Mouse (Mus musculus) A20 (cell line): ENCODE results near the gene Hist1h3b.

Experiments
- DNase-seq: peaks from one replicate; pipeline ENCODE4 v3.0.0-alpha.2; 2011; ENCODE audit warnings: low read depth, low spot score

The Hist1h3b gene

GRCm38 (mm10) chr13:23772561-23773313, 20.7 kb downstream of the Hist1h3b start:
- no peak for DNase-seq

DNA sequence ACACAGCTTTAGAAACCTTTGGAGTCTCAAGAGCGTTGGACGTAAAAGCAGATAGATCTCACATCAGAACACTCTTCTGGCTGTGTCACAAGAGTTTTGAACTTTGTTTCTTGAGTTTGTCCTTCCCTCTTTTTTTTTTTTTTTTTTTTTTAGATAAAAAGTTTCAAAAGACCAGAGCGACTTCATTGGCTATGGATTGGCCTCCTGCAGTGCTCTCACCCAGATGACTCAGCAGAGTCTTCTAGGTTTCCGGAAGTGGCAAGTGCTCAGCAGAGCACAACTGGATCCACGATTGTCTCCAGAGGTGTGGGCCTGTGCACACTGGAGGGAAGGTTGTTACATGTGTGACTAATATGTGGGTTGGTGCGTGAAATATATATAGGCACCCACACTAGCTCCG, 26.3 kb downstream of the Hist1h3b start:
- DNase-seq, result no peak

GRCm38 (mm10) chr13:23779025-23779424, 27.0 kb downstream of the Hist1h3b start:
- DNase-seq, result no peak

DNA sequence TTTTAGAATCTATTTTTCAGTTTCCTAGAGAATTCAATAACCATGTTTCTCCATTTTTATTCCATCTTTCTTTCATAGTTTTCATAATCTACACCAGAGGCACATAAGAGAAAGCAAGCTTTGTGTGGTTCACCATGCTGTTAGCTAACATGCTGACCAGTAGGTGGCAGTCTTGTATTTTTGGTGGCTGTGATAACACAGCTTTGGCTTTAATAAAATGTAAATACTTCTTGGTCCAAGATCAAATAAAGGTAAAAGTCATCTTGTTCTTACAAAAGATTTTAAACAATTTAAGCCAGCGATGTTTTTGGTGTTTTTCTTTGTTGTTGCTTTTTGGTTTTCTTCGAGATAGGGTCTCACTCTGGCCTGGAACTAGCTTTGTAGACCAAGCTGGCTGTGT, 40.5 kb downstream of the Hist1h3b start:
- peak; percentile 65 for DNase-seq

DNA sequence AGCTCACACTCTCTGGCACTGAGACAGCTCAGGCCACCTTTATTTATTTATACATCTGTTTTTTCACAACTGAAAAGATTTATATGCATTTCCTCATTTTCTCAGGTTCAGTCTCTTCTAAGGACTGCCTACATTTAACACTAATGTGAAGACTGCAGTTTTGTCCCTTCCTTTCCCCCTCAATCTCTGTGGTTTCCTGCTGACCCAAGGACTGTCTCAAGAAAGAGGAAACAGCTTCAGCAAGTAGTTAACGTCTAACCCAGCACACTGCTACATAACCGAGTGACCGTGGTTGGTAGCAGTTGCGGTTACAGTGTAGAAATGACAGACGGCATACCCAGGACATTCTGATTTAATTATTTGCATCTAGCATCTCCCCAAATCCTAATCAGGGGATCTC, 47.3 kb downstream of the Hist1h3b start:
- peak; percentile 70 for DNase-seq
